Mouse (Mus musculus): Measurements from ENCODE around the gene Exosc9.
A peak's percentile ranks its signal among the peaks of the same experiment; 100 is the strongest.
"Not testable (repeated sequence)": the region's sequence is repeated elsewhere in the genome, so short reads cannot be mapped to it uniquely, and the experiment has no call there.

Gene Exosc9

GRCm38 (mm10) chr3:36551851-36552384, 488 bp upstream of the Exosc9 start:
- no peak for DNase-seq (ENCODE audit: low read depth, low spot score)

- no peak for DNase-seq (ENCODE audit: low read depth, low spot score)
Measured at GRCm38 (mm10) chr3:36557601-36558000, 5.2 kb downstream of the Exosc9 start.

- DNase-seq (ENCODE audit: low read depth, low spot score), result no peak
Measured at GRCm38 (mm10) chr3:36559606-36560005, 7.2 kb downstream of the Exosc9 start.

- DNase-seq (ENCODE audit: low read depth, low spot score), result no peak
Measured at GRCm38 (mm10) chr3:36563666-36564065, 11.3 kb downstream of the Exosc9 start.

GRCm38 (mm10) chr3:36569836-36570235, 17.4 kb downstream of the Exosc9 start:
- no peak for DNase-seq (ENCODE audit: low read depth, low spot score)

- DNase-seq (ENCODE audit: low read depth, low spot score), result peak; percentile 47
Measured at GRCm38 (mm10) chr3:36571361-36571826, 19.0 kb downstream of the Exosc9 start.

DNA sequence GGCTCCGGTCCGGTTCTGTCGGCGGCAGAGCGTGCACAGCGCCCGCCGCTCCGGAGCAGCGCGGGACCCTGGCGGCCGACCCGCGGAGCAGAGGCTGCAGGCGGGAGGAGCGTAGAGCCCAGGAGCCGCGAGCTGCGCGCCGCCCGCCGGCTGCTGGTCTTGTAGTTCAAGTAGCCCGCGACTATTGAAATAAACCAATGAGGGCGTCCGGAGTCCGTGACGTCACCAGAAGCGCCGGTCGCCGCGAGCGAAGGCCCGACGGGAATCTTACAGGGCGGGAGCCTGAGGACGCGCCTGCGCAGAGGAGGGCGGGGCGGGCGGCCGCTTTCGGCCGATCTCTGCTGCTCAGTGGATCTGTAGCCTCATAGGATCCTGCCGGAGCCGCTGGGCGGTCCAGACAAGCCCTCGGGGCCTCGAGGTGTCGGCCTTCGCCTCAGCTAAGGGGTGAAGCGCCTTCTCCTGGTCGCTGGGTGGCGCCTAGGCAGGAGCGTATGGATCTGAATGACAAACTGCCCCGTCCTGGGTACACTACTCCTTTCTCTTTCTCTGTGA, 19.5 kb downstream of the Exosc9 start, which contains the start of gene Ccna2:
TSS of gene Ccna2 (minus strand) at position 324 of the 552 bp plus-strand sequence.
- peak; percentile 99 for DNase-seq (ENCODE audit: low read depth, low spot score)

DNA sequence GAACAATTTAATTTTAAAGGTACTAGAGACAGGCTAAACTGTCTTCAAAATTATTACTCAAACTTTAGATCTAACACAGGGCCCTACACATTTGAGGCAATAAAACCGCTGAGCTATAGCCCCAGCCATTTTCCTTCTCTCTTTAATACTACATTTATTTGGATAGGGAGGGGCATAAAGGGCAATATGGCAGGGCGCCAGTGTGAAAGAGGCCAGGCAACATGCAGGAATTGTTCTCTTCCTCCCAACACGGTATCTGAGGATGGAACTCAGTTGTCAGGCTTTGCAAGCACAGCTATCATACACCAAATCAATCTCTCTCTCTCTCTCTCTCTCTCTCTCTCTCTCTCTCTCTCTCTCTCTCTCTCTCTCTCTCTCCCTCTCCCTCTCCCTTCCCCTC, 46.4 kb downstream of the Exosc9 start:
- DNase-seq (ENCODE audit: low read depth, low spot score), result no peak

GRCm38 (mm10) chr3:36599773-36600172, 47.4 kb downstream of the Exosc9 start:
- not testable (repeated sequence) for DNase-seq (ENCODE audit: low read depth, low spot score)

DNA sequence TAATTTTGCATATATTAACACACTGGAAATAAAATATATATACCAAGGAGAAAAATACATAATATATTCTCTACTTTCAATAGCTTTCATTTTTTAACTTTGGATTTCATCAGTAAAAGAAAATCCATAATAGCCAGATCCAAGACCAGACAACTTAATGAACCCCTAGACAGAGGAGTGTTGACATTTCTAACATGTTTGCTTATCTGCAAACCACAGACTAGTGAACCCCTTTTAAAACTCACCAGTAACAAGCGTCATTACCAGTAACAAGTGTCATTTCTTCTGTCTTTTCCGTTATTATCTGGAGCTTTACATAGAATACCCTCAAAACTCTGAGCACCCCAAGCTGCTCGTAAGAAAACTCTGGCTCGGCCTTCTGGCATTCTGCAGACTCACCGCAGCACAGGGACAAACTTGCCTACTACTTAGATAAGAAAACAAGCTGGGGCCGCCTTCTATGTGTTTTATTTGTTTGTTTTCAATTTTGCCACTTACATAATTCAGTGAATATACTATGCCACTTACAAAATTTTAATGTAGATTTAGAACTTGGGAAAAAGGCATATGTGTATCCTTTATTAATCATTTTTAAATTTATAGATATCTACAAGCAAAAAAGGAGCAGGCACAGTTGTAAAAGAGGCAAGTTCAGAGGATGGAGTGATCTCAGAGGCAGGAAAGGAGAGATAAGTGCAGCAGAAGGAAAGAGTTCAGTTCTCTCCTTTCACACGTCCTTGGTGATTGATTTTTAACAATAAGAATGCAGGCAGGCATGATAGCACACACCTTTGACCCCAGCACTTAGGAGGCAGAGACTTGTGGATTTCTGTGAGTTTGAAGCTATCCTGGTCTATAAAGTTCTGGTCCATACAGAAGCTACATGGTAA, 53.7 kb downstream of the Exosc9 start:
- no peak for DNase-seq (ENCODE audit: low read depth, low spot score)

DNA sequence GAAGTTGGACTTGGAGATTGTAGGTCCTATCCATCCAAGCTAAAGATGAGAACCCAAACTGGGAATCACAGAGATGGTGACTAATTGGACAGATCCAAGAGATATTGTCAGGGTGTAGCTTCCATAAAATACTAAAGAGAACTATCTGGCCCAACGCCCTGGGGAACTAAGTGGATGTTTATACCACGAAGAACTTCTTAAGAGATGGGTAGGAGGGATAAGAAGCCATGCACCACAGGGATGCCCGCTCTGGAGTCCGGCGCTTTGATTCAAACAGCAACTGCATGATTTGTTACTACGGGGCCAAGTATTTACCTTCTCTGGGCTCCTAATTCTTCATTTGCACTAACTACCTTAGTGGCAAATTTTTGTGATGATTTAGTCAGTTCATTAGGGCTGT, 60.3 kb downstream of the Exosc9 start:
- DNase-seq (ENCODE audit: low read depth, low spot score), result no peak

DNA sequence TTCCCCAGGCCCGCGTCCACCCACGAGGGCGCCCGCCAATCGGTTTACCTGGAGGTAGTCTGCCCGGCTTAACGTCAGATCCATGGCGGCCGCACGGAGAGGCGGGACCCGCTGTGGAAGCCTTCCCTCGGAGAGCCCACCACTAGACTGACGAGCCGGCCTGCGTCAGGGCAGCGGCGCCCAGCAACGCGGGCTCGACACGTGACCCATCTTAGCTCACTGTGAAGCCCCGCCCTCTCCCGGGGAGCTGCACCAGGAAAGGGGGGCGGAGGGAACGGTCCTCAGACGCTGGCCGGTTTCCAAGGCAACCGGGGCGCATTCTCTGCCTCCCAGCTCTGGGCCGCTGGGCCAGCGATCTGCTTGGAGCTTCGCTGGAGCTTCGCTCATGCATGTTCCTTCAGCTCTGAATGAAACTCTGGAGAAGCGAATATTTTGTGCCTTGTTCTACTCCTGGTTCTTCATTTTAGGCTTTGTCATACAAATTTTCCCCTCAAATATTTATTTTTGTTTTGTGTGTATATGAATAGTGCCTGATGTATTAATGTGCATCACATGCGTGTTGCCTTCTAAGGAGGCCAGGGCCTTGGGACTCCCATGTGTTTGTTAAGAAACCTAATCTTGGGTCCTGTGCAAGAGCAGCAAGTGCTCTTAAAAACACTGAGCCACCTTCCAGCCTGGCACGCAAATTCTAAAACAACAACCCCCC, 60.9 kb downstream of the Exosc9 start, which contains the start of gene Bbs7:
TSS of gene Bbs7 (minus strand) at position 276 of the 706 bp plus-strand sequence.
- DNase-seq (ENCODE audit: low read depth, low spot score), result peak; percentile 97

- no peak for DNase-seq (ENCODE audit: low read depth, low spot score)
Measured at GRCm38 (mm10) chr3:36613908-36614255, 61.5 kb downstream of the Exosc9 start.

All from mesoderm, embryonic 11.5 days (tissue).